Mouse (Mus musculus) testis, adult 2 months (tissue): ENCODE results near the gene Hoxc6. TPM values are rescaled to one million over a fixed set of nuclear protein-coding genes. Genes with fewer than 3 reads are reported as not detected.

Experiments used
- H3K27ac ChIP-seq: fragments of 200-500 bp; 2 replicates; pipeline ENCODE4 v1.5.1; 2012; ENCODE audit warnings: low read depth, low read length; ENCODE audit not compliant: control insufficient read depth, insufficient read depth
- H3K27me3 ChIP-seq: fragments of 200-500 bp; 2 replicates; pipeline ENCODE4 v1.6.1; 2012; ENCODE audit warnings: mild to moderate bottlenecking, low read length, moderate library complexity; ENCODE audit not compliant: control insufficient read depth, insufficient read depth
- H3K36me3 ChIP-seq: fragments of 200-500 bp; 2 replicates; pipeline ENCODE4 v1.6.1; 2012; ENCODE audit warnings: mild to moderate bottlenecking, low read length; ENCODE audit not compliant: control insufficient read depth, insufficient read depth
- H3K4me1 ChIP-seq: fragments of 200-500 bp; 2 replicates; pipeline ENCODE4 v1.6.1; 2012; ENCODE audit warnings: low read length; ENCODE audit not compliant: control insufficient read depth, insufficient read depth
- H3K4me3 ChIP-seq: fragments of 200-500 bp; 2 replicates; pipeline ENCODE4 v1.5.1; 2012; ENCODE audit warnings: low read depth, mild to moderate bottlenecking, low read length, moderate library complexity, mixed read lengths; ENCODE audit not compliant: control insufficient read depth
- CTCF ChIP-seq: fragments of 200-500 bp; IDR thresholded peaks from 2 replicates; pipeline ENCODE4 v1.5.1; 2012; ENCODE audit warnings: low read depth, mild to moderate bottlenecking, inconsistent platforms, low read length, moderate library complexity; ENCODE audit not compliant: control insufficient read depth, insufficient read depth, insufficient replicate concordance
- POLR2A ChIP-seq: fragments of 200-500 bp; IDR thresholded peaks from 2 replicates; pipeline ENCODE4 v1.6.1; 2012; ENCODE audit warnings: low read depth, mild to moderate bottlenecking, inconsistent platforms, low read length, moderate library complexity; ENCODE audit not compliant: control insufficient read depth
- polyA plus RNA-seq: library from polyadenylated mRNA; depleted of rRNA; stranded (reverse); fragments of >200 nt; gene quantifications from 2 replicates; pipeline ENCODE4 v1.2.3, GENCODE M21; 2012

The Hoxc6 gene
- polyA plus RNA-seq, 1 experiment = 1.0 TPM

GRCm38 (mm10) chr15:103030142-103030541, 32.1 kb downstream of the Hoxc6 start:
- Histone ChIP-seq H3K36me3 (no peaks in the 10 kb centered on the region), H3K4me3 (no peak overlapping the region), H3K27ac (no peak overlapping the region), H3K27me3 (0 out of 2 replicates have a peak, but pooled peaks cover 3% of the 10 kb centered on the region), H3K4me1 (peaks cover 3% of the 10 kb centered on the region)
- no peak for TF ChIP-seq CTCF

- Histone ChIP-seq H3K36me3 (no peaks in the 10 kb centered on the region), H3K27me3 (peaks cover 4% of the 10 kb centered on the region), H3K27ac (no peak overlapping the region), H3K4me1 (peaks cover 3% of the 10 kb centered on the region), H3K4me3 (no peak overlapping the region)
- TF ChIP-seq POLR2A = no peak
- TF ChIP-seq CTCF = no peak
These were observed 34.1 kb downstream of the Hoxc6 start for GRCm38 (mm10) chr15:103032167-103032566.

- no peak for TF ChIP-seq CTCF
- TF ChIP-seq POLR2A = no peak
- H3K27ac ChIP-seq = no peak overlapping the region
- H3K4me1 ChIP-seq = peaks cover 3% of the 10 kb centered on the region
- H3K36me3 ChIP-seq = no peaks in the 10 kb centered on the region
- H3K27me3 ChIP-seq = peaks cover 4% of the 10 kb centered on the region
- H3K4me3 ChIP-seq = no peak overlapping the region
These were observed 34.9 kb downstream of the Hoxc6 start for GRCm38 (mm10) chr15:103032646-103033575.

- H3K4me3 ChIP-seq = no peak overlapping the region; the same call in 1 of the 2 replicates
- H3K27ac ChIP-seq = no peak overlapping the region
These were observed 36.2 kb downstream of the Hoxc6 start for GRCm38 (mm10) chr15:103034043-103034806.

GRCm38 (mm10) chr15:103034807-103035547, 36.9 kb downstream of the Hoxc6 start:
- no peaks in the 10 kb centered on the region for H3K36me3 ChIP-seq
- no peak overlapping the region for H3K27ac ChIP-seq
- peaks cover 4% of the 10 kb centered on the region for H3K27me3 ChIP-seq
- H3K4me1 ChIP-seq = peaks cover 3% of the 10 kb centered on the region
- TF ChIP-seq POLR2A (no peak), CTCF (no peak)
- H3K4me3 ChIP-seq = no peak overlapping the region; the same call in none of the 2 replicates

More at GRCm38 (mm10) chr15:103034043-103034806, 36.2 kb downstream of the Hoxc6 start:
- H3K27me3 ChIP-seq = peaks cover 4% of the 10 kb centered on the region
- no peaks in the 10 kb centered on the region for H3K36me3 ChIP-seq
- TF ChIP-seq POLR2A (no peak), CTCF (no peak)
- peaks cover 3% of the 10 kb centered on the region for H3K4me1 ChIP-seq

- peaks cover 4% of the 10 kb centered on the region for H3K27me3 ChIP-seq
- H3K36me3 ChIP-seq = no peaks in the 10 kb centered on the region
- TF ChIP-seq CTCF (no peak), POLR2A (no peak)
- peak overlapping the region; percentile 4; the same call in 1 of the 2 replicates for H3K4me3 ChIP-seq
- peaks cover 3% of the 10 kb centered on the region for H3K4me1 ChIP-seq
- no peak overlapping the region for H3K27ac ChIP-seq
These were observed 37.5 kb downstream of the Hoxc6 start for GRCm38 (mm10) chr15:103035548-103035881.
